Mouse (Mus musculus) hindlimb bud, embryonic 11.5 days (tissue): ENCODE data around the gene Adgrl2.

Experiments used
- DNase-seq: peaks from one replicate; pipeline ENCODE4 v3.0.0-alpha.2; 2012; ENCODE audit warnings: low read depth, low spot score; ENCODE audit errors: extremely low spot score

Adgrl2 gene

GRCm38 (mm10) chr3:148990531-148991003 lies at the start of gene Adgrl2:
Gene Adgrl2 (minus strand): TSS chr3:148990555.
- DNase-seq = no peak

DNA sequence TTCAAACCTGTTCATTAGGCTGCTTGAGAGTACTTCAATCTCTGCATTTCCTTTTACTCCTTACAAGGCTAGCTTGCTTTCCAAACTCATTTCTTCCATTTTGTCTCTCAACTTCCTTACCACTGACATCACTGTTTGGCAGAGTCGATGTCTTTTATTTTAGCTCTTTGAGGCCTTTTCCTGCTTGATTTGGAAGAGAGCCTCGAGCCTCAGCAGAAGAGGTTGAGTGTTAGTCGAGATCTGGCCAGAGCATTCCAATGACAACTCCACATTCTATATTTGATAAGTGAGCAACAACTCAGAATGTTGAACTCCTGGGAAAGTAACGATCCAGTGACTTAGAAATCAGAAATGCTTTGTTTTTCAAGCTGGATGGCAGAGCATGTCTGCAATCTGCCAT lies 48.4 kb upstream of the Adgrl2 start:
- DNase-seq = no peak

DNA sequence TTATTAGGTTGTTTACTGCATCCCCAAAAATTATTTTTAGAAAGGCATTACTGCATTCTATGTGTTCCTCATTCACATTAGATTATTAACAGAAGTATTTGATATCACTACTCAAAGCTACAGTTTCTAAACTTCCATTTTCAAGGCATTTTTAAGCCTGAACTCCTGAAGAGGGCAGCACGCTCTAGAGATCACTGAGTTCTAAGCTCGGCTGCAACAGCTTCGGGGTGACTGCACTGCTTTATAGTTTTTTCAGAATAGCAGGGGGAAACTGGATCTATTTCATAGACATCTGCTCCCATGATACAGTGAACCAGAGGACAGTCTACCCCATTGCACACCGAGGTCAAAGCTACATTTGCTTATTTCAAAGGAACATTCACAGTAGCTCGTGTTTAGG lies 29.6 kb upstream of the Adgrl2 start:
- no peak for DNase-seq

DNA sequence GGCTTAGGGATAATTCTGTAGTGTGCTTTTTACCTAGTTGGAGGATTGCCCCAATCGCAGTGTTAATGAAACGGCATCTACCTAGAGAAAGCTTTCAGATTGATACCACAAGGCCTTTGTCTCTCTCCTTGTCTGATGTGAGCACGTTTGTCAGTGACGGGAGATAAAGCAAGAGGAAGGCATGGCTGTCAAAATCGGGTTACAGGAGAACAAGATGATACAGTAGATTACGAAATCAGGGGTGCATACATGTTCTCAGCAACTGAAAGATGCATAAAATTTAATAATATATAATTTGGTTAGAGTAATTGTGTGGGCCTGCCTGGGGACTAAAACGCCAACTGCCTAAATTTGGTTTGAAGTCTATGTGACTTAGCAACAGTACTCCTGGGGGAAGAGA lies 19.0 kb upstream of the Adgrl2 start:
- no peak for DNase-seq

DNA sequence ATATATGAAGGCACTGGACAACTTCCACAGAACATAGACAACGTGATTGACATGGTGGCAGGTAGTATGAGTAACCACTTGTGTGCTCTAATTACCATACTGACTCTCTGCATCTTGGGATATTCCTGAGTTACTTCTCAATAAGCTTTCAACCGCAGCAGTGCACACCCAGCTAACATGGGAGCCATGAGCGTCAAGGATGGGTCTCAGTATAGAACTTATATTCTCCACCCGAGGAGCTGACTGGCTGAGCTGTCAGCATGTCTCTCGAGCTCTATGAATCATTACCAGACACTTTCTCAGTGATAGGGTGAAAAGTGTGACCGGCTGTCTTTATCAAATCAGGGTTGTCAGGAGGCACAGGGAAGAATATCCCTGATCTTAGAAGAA lies 18.3 kb upstream of the Adgrl2 start:
- no peak for DNase-seq

DNA sequence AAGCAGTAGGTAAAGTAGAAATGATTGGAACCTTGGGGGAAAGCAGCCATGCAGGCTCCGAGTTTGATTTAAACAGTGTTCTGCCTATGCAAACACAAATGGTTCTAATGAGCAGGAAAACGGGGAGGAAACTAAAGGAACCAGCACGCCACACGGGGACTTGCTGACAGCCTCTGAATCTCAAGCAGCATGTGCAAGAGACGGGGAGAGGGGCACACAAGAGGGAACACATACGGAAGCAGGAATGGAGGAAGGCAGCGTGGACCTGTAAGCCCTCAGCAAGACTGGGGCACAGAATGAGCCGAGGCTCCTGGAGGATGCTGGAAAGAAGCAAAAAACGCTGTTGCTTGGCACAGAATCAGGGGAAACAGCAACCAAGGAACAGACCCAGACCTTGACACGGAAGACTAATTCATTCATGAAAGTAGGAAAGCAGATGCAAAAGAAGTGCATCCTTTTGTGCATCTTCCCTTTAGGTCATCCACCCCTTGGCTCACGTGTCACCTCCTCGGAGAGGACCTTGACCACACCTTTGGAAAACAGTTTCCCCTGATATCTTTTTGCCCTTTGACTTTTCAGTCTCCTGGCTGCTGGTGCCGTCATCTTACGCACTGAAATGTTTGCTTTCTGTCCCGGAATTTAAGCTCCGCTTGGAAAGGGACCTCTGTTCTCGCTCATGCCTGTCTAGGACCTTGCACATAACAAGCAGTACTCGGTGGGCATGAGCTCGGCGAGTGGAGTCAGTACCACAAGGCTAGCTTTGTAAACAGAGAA lies 17.7 kb upstream of the Adgrl2 start:
- DNase-seq = no peak

DNA sequence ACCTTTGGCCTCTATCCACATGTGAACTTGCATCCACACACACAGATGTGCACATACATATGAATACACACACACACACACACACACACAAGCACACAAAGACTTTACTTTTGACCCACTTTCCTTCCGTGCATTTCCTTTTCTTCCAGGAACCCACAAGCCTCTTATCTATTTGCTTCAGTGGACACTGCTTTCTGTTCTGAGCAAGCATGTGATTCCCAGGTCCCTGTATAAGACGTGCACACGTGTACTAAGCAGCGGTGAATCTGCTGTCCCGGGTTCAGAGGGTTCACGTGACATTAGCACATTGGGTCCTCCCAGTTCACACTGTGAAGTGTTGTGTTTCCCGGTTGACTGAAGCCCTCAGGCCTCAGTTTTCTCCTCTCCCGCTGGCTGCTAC lies 11.0 kb upstream of the Adgrl2 start:
- DNase-seq = no peak

- DNase-seq = no peak
These were observed 8.3 kb upstream of the Adgrl2 start for GRCm38 (mm10) chr3:148998661-148999060.

- no peak for DNase-seq
These were observed 701 bp upstream of the Adgrl2 start for GRCm38 (mm10) chr3:148991056-148991455.

DNA sequence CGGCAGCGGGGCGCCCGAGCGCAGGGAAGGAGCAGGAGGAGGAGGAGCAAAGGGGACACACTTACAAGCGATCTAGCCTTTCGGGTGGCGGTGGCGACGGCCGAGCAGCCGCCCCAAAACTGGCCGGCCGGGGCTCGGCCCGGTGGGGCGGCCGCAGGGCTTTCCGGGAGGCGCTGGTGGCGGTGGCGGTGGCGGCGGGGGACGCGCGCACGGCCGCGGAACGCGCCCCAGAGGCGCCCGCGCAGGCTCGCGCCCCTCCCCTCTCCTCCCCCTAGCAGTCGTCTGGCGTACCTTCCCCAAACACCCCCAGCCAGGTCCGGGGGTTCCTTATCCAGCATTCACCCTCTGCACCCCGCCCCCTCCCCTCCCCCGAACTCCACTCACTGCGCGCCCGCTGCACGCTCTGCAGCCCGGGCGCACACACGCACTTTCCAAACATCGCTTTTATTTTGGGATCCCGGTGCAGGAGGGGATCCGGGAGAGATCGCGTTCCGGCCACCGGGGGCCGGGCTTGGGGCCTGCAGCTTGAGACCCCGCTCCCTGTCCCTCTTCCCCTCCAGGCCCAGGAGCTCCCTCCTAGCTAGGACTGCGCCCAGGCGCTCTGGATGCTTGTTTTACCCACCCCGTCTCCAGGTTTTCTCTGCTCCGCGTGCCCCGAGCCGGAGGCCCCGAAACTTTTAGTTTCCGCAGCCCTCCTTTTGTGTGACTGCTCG lies 381 bp downstream of the Adgrl2 start:
- no peak for DNase-seq

DNA sequence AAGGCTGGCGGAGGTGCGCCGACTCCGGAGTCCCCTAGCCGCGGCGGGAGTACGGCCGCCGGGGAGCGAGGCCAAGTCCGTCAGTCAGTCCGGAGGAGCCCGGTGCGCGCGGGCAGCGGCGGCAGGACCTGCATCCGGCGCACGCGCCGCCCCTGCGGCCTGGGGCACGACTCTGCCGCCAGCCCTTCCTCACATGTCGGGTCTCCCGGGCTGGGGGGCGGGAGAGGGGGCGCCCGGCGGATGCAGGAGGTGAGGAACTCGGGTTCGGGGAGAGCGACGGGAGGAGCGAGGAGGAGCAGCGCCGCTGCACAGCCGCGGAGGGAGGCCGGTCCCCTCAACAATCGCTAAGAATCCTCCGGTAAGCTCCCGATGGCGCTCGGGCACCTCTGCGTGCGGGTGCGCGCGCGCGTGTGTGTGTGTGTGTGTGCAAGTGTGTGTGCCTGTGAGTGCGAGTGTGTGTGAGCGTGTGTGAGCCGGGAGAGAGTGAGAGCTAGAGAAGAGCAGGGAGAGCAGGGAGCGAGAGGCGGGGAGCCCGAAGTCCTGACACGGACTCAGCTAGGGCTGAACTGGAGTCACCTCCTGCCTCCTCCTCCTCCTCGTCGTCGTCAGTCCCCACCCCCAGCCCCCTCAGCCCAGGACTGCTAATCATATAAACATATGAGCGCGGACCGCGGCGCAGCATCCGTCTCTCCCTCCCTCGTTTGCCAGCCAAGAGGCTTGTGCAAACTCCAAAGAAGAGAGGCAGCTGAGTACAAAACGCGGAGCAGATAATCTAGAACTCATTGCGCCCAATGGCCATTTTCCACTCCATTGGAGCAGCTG lies 1.1 kb downstream of the Adgrl2 start:
- no peak for DNase-seq

DNA sequence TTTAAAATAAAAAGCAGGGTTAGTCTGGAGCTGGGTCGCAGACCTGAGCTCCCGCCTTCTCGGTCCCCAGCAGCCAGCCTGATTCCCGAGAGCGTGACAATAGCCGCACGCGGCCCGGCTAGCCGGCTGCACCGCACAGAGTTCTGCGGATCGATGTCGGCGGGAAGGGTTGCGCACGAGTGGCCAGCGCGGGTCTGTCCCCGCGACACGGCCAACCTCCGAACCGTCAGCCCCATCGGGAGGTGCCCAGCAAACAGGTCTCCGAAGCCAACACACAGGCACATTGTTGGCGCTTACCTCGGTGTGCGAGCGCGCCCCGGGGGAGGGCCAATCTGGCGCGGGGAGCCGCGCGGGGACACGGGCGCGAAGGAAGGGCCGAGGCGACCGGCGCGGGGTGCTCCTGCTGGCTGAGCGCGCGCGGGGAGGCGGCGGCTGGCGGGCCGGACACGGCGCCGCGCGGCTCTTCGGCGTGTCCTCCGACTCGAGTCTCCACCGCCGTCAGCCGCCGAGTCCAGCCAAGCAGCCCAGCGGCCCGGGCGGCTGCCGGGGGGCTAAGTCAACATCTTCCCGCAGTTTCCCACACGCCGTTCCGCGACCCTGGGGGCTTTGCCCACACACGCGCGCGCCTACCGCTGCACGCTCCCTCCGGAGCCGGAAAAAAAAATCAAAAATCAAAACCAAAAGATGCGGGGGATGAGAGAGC lies 1.9 kb downstream of the Adgrl2 start:
- no peak for DNase-seq

DNA sequence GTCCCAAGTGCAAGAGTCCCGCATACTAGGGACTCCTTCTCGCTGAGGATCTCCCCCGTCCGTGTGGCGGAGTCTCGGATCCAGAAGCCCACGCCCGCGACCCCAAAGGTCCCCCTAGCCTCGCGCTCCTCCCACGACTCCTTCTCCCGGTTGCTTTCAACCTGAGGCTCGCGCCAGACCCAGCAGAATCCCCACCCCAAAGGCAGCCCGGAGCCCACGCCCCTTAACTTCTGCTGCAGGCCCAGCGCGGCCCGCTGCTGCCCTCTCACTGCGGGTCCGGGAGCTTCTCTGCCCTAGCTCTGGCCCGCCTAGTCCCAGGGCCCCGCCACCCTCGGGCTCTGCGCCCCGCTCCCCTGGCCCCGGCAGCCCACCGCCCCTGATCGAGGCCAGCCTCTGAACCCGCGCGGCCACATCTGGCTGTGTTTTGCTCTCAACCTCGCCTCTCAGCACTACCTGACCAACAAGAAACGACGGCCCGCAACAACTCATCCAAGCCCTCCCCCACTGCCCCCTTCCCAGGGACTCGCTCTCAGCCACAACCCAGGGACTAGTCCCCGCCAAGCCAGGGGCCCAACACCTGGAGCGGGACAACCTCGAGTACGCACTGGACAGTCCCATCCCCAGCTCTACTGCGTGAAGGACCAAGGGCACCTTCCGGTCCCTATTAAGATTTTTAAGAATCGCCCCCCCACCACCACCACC lies 2.6 kb downstream of the Adgrl2 start:
- no peak for DNase-seq

GRCm38 (mm10) chr3:148986894-148987590 lies 3.3 kb downstream of the Adgrl2 start:
- DNase-seq = no peak

DNA sequence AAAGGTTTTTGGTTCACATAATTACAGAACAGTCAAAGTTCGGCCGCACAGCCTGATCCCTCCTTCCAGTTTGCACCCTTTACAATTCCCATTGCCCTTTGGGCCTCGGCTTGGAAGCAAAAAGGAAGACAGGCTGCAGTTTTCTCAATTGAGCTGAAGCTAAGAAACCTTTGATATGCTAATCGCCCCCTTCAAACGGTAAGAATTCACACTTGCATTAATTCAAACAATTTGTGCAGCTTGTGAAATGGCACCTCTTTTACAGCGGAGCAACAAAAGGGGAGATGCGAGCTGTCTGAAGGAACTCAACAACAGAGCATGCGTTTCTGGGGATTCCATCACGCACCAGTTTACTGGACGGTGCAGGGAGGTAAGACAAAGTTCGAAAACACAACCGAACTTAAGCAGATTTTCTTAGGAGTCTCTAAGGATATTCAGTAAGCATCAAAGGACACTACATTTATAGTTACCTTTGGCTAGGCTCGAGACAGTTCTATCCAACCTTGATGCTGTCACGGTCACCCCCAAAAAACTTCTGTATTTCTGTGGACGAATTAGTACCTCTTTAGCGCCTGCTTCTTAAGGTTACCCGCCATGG lies 4.0 kb downstream of the Adgrl2 start:
- DNase-seq = no peak

GRCm38 (mm10) chr3:148984326-148984725 lies 6.0 kb downstream of the Adgrl2 start:
- no peak for DNase-seq

DNA sequence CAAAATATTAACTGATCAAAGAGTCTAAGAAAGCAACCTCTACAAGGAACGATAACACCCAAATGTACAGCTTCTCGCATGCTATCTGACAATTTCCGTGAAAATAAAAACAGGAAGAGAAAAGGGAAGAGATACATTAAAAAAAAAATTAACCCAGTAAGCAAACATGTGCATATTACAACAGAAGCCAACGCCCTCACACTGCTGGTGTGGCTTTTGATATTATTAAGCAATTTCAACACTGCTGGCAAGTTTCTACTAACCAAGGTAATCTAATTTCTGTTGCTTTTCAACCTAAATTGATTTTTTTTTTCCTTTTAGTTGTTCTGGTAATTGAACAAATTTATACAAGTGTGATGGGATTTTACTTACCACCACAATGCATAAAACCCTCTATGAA lies 8.0 kb downstream of the Adgrl2 start:
- DNase-seq = no peak

DNA sequence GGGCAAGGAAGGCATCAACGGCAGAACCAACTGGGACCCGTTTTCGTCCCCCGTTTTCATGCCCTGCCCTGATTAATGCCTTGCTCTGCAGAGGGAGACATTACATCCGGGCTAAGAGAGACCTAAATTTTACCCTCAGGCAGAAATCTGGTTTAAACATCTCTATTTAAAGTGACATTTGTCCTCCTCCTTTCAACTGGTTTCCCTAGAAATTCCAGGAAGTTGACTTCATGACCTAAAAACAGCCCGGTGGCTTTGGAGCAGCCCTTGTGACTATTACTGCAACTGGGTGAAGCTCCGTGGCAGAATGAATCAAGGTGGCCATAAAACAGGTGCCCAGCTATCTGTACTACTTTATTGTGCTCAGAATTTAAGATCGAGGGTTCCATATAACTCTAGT lies 8.6 kb downstream of the Adgrl2 start:
- no peak for DNase-seq

DNA sequence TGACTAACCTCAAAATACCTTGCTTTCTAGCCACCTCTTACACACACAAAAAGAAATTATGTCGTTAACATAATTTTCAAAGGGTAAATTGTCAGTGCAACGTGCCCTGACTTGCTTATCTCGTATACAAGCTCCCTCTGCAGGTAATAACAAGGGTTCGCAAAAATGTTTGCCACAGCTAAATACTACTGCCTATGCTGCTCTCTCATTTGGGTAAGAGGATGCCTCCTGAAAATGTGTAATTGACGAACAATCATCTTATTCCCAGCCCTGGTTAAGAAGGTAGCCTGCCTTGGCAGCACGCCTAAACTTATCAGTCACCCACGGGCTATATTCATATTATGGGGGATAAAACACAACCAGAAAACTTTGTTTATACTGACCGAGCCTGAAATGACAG lies 11.8 kb downstream of the Adgrl2 start:
- DNase-seq = no peak
